Mouse (Mus musculus): Measurements from ENCODE around the gene Nmt2. TPM values are rescaled to one million over a fixed set of nuclear protein-coding genes. Genes with fewer than 3 reads are reported as not detected.
A peak's percentile ranks its signal among the peaks of the same experiment; 100 is the strongest.

The Nmt2 gene
- polyA plus RNA-seq, 1 experiment from 2014 or later: 20.0 TPM

DNA sequence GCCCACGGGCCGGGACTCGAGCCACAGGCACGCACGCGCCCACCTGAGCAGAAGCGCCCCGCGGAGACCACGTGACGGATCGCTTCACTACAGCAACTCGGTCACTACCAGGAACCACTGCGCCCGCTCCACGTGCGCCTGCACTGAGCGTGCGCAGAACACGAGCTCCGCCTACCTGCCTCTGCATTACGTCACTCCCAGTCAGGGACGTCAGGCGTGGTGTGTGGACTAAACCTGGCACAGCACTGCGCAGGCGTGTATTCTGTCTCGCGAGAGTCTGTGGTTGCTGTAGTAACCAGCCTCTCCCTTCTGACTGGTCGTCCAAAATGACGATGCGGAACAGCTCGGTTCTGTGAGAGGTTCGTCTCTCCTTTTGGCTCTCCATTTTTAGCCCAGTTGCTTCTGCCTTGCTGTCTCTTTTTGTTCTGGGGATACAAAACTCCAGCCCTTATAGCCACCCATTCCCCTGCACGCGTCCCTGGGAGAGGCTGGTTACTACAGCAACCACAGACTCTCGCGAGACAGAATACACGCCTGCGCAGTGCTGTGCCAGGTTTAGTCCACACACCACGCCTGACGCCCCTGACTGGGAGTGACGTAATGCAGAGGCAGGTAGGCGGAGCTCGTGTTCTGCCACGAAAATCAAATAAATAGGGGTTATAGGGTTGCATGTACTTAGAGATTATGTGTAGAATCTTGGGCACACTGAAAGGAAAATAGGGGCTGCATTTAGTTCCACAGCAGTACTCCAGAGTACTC, 48.7 kb downstream of the Nmt2 start, which contains the start of gene Rpp38:
TSS of gene Rpp38 (minus strand) at position 160 of the 759 bp plus-strand sequence.
- Histone ChIP-seq H3K9ac (ENCODE audit: low read depth, low read length) (peak within 1 kb of the TSS; percentile 77), H3K27me3 (replicated peaks; ENCODE audit: control insufficient read depth, insufficient read depth, low read length) (no peaks in the 10 kb centered on the region), H3K27ac (ENCODE audit: low read depth, low read length) (peak within 1 kb of the TSS; percentile 84), H3K36me3 (ENCODE audit: control insufficient read depth, insufficient read depth) (peaks cover 11% of the 10 kb centered on the region), H3K4me1 (replicated peaks; ENCODE audit: control insufficient read depth, insufficient read depth, low read length) (peaks cover 3% of the 10 kb centered on the region; the same call in 1 of the 2 replicates), H3K9me3 (ENCODE audit: control insufficient read depth) (no peaks in the 10 kb centered on the region), H3K4me3 (ENCODE audit: low read depth, low read length) (peak within 1 kb of the TSS; percentile 76), H3K4me2 (replicated peaks; ENCODE audit: low read depth) (peak within 1 kb of the TSS; percentile 84)
- no peak for TF ChIP-seq CTCF (IDR thresholded peaks at IDR 0.05; ENCODE audit: low read depth)
- ATAC-seq: peak; percentile 97
- under 1% methylated on average over 45 of the region's 45 CpGs for WGBS

DNA sequence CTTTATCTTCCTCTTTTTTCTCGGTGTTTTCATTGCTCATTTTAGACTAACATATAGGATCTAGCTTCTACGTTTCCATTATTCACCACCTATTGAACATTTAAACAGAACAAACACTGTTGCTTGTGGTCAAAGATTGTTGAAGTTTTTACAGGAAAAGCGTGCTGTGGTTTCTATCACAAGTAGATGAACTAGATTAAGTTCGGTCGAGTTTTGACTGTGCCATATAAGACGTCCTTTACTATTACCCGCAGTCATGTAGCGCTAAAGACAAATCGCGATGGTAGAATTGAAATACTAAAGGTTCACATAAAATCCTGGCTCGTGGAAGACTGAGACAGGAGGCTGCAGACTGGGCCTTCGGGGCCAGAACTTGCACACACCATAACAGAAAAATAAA, 49.7 kb downstream of the Nmt2 start:
- no peak overlapping the region for H3K4me3 ChIP-seq (ENCODE audit: low read depth, low read length)
- peaks cover 7% of the 10 kb centered on the region for H3K36me3 ChIP-seq (ENCODE audit: control insufficient read depth, insufficient read depth)
- H3K27me3 ChIP-seq (replicated peaks; ENCODE audit: control insufficient read depth, insufficient read depth, low read length): no peaks in the 10 kb centered on the region
- H3K9ac ChIP-seq (ENCODE audit: low read depth, low read length): no peak overlapping the region
- no peaks in the 10 kb centered on the region for H3K9me3 ChIP-seq (ENCODE audit: control insufficient read depth)
- no peak overlapping the region for H3K4me2 ChIP-seq (replicated peaks; ENCODE audit: low read depth)
- no peak overlapping the region for H3K27ac ChIP-seq (ENCODE audit: low read depth, low read length)
- WGBS: 91% methylated on average over 12 of the region's 12 CpGs
- TF ChIP-seq CTCF (IDR thresholded peaks at IDR 0.05; ENCODE audit: low read depth): no peak
- peaks cover 3% of the 10 kb centered on the region; the same call in 1 of the 2 replicates for H3K4me1 ChIP-seq (replicated peaks; ENCODE audit: control insufficient read depth, insufficient read depth, low read length)
- no peak for ATAC-seq

DNA sequence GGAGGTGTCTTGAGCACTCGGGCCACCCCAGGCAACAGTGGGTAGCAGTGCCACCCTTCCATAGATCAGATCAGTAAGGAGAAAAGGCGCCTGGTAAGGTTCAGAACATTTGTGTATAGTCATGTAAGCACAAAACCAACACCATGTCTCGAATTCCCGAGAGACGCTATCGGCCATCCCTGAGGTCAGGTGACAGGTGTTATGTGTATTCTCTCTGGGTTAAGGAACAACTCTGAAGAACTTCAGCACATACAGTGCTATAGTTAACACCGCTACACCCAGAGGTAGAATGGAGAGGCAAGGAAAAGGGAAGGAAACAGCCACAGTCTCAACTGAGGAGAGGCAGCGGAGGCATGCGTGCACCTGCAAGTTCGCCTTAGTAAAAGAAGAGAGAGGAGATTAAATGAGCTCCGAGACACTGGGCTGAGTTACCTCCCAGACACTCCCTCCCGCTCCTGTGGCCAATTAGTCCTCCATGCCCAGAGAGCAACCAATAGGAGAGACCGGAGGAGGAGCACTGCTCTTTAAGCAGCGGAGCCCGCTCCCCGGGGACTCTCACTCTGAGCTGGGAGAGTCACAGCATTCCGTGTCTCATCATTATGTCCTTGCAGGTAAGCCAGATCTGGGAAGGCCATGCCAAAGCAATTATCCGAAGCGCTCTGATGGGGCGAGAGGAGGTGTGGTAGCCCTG, 51.7 kb downstream of the Nmt2 start, which contains the start of gene Acbd7:
TSS of gene Acbd7 (plus strand) at position 558 of the 691 bp plus-strand sequence.
- Histone ChIP-seq H3K36me3 (ENCODE audit: control insufficient read depth, insufficient read depth) (no peaks in the 10 kb centered on the region), H3K4me2 (replicated peaks; ENCODE audit: low read depth) (peak within 1 kb of the TSS; percentile 68), H3K27me3 (replicated peaks; ENCODE audit: control insufficient read depth, insufficient read depth, low read length) (no peaks in the 10 kb centered on the region), H3K4me3 (ENCODE audit: low read depth, low read length) (peak within 1 kb of the TSS; percentile 35), H3K4me1 (replicated peaks; ENCODE audit: control insufficient read depth, insufficient read depth, low read length) (peaks cover 3% of the 10 kb centered on the region; the same call in 1 of the 2 replicates), H3K9ac (ENCODE audit: low read depth, low read length) (peak within 1 kb of the TSS; percentile 8; the same call in 1 of the 2 replicates), H3K9me3 (ENCODE audit: control insufficient read depth) (no peaks in the 10 kb centered on the region), H3K27ac (ENCODE audit: low read depth, low read length) (0 out of 2 replicates have a peak within 1 kb of the TSS, but pooled peaks have one; percentile 5)
- peak; percentile 44 for ATAC-seq
- no peak for TF ChIP-seq CTCF (IDR thresholded peaks at IDR 0.05; ENCODE audit: low read depth)
- WGBS: 4% methylated on average over 20 of the region's 20 CpGs

DNA sequence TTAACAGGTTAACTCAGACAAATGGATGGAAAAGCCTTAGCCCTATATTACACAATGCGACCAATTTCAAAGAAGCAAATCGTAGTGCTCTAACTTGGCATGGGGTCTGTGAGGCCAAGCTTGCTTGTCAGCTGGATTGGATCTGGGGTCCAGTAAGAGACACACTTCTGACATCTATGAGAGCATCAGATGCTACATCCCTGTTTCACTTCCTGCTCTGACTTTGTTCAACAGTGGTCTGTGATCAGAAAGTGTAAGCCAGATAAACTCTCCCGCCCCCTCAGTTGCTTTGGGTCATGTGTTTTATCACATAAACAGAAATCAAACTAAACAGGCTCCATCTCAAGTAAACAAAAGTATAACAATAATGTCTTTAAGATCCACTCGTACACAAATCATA, 64.4 kb downstream of the Nmt2 start:
- H3K9ac ChIP-seq (ENCODE audit: low read depth, low read length): no peak overlapping the region
- no peak overlapping the region for H3K27ac ChIP-seq (ENCODE audit: low read depth, low read length)
- no peak overlapping the region for H3K4me3 ChIP-seq (ENCODE audit: low read depth, low read length)
- H3K27me3 ChIP-seq (replicated peaks; ENCODE audit: control insufficient read depth, insufficient read depth, low read length): no peaks in the 10 kb centered on the region
- H3K4me2 ChIP-seq (replicated peaks; ENCODE audit: low read depth): no peak overlapping the region
- no peaks in the 10 kb centered on the region for H3K36me3 ChIP-seq (ENCODE audit: control insufficient read depth, insufficient read depth)
- no peak for ATAC-seq
- H3K9me3 ChIP-seq (ENCODE audit: control insufficient read depth): 0 out of 2 replicates have a peak, but pooled peaks cover 5% of the 10 kb centered on the region
- no peak for TF ChIP-seq CTCF (IDR thresholded peaks at IDR 0.05; ENCODE audit: low read depth)
- 67% methylated on average over 4 of the region's 4 CpGs for WGBS
- no peaks in the 10 kb centered on the region for H3K4me1 ChIP-seq (replicated peaks; ENCODE audit: control insufficient read depth, insufficient read depth, low read length)

DNA sequence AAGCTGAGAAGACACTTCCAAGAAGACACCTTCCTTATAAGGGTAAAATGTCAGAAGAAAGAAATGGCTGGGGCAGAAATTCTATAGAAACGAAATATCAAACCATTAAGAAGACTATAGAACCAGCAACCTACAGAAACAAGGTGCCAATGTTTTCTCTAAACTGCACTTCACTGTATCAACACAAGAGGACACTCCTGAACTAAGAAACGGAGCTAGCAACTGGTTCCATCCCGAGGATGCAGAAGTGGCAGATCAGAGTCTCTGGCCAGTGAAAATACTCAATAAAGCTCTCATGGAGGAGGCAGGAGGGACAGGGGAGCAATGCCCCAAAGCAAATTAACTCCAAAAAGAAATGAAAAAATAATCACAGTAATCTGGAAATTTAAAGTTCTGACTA, 64.9 kb downstream of the Nmt2 start:
- Histone ChIP-seq H3K4me1 (replicated peaks; ENCODE audit: control insufficient read depth, insufficient read depth, low read length) (no peaks in the 10 kb centered on the region), H3K27me3 (replicated peaks; ENCODE audit: control insufficient read depth, insufficient read depth, low read length) (no peaks in the 10 kb centered on the region), H3K4me3 (ENCODE audit: low read depth, low read length) (no peak overlapping the region), H3K9me3 (ENCODE audit: control insufficient read depth) (0 out of 2 replicates have a peak, but pooled peaks cover 5% of the 10 kb centered on the region), H3K27ac (ENCODE audit: low read depth, low read length) (no peak overlapping the region), H3K9ac (ENCODE audit: low read depth, low read length) (no peak overlapping the region), H3K4me2 (replicated peaks; ENCODE audit: low read depth) (no peak overlapping the region), H3K36me3 (ENCODE audit: control insufficient read depth, insufficient read depth) (no peaks in the 10 kb centered on the region)
- 18% methylated on average over 3 of the region's 3 CpGs for whole genome bisulfite sequencing
- ATAC-seq: no peak
- peak; percentile 89 for TF ChIP-seq CTCF (IDR thresholded peaks at IDR 0.05; ENCODE audit: low read depth)

DNA sequence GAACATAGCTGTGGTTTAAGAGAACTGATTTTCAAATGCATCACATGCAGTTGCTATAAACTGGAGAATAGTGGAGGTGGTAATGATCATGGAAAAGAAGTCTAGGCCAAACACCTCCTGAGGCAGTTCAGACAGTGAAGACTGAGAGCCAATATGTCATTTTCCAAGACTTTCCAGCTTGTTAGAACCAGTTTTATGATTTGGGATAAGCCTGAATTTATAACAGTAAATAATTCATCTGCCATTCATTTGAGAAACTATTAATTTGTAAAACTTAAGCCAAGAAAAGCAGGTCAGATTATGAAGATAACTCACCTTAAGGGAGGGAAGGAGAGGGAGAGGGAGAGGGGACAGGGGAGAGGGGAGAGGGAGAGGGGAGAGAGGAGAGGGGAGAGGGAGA, 69.1 kb downstream of the Nmt2 start:
- ATAC-seq: no peak
- H3K27ac ChIP-seq (ENCODE audit: low read depth, low read length): no peak overlapping the region
- H3K4me2 ChIP-seq (replicated peaks; ENCODE audit: low read depth): no peak overlapping the region
- no peaks in the 10 kb centered on the region; the same call in 1 of the 2 replicates for H3K27me3 ChIP-seq (replicated peaks; ENCODE audit: control insufficient read depth, insufficient read depth, low read length)
- no peak for TF ChIP-seq CTCF (IDR thresholded peaks at IDR 0.05; ENCODE audit: low read depth)
- no peak overlapping the region for H3K9ac ChIP-seq (ENCODE audit: low read depth, low read length)
- no peaks in the 10 kb centered on the region for H3K36me3 ChIP-seq (ENCODE audit: control insufficient read depth, insufficient read depth)
- 0 out of 2 replicates have a peak, but pooled peaks cover 5% of the 10 kb centered on the region for H3K9me3 ChIP-seq (ENCODE audit: control insufficient read depth)
- 0 out of 2 replicates have a peak, but pooled peaks cover 3% of the 10 kb centered on the region for H3K4me1 ChIP-seq (replicated peaks; ENCODE audit: control insufficient read depth, insufficient read depth, low read length)
- H3K4me3 ChIP-seq (ENCODE audit: low read depth, low read length): no peak overlapping the region

Data from intestine, postnatal 0 days (tissue).